Mouse (Mus musculus): ENCODE measurements around the gene Tk1. TPM values are rescaled to one million over a fixed set of nuclear protein-coding genes. Genes with fewer than 3 reads are reported as not detected.

Gene Tk1
- polyA plus RNA-seq, 1 experiment from 2014 or later = 120 TPM

GRCm38 (mm10) chr11:117778851-117779433 lies 47.0 kb downstream of the Tk1 start:
- H3K9ac ChIP-seq (ENCODE audit: low read depth, low read length) = peak overlapping the region; percentile 95
- H3K4me3 ChIP-seq (ENCODE audit: low read depth, low read length) = peak overlapping the region; percentile 87
- H3K27ac ChIP-seq (ENCODE audit: low read length) = peak overlapping the region; percentile 99
- no peaks in the 10 kb centered on the region for H3K27me3 ChIP-seq (ENCODE audit: control insufficient read depth, insufficient read depth, low read depth, low read length)
- 17% methylated on average over 12 of the region's 12 CpGs for WGBS (ENCODE audit: insufficient replicate concordance)
- peaks cover 34% of the 10 kb centered on the region for H3K4me1 ChIP-seq (ENCODE audit: control insufficient read depth, low read depth, low read length)
- peak overlapping the region; percentile 97 for H3K4me2 ChIP-seq (ENCODE audit: low read depth, low read length)
- peaks cover 45% of the 10 kb centered on the region for H3K36me3 ChIP-seq (ENCODE audit: control insufficient read depth, insufficient read depth)
- no peak for ATAC-seq (ENCODE audit: low read depth)
- H3K9me3 ChIP-seq (replicated peaks; ENCODE audit: control insufficient read depth, low read length) = no peaks in the 10 kb centered on the region

DNA sequence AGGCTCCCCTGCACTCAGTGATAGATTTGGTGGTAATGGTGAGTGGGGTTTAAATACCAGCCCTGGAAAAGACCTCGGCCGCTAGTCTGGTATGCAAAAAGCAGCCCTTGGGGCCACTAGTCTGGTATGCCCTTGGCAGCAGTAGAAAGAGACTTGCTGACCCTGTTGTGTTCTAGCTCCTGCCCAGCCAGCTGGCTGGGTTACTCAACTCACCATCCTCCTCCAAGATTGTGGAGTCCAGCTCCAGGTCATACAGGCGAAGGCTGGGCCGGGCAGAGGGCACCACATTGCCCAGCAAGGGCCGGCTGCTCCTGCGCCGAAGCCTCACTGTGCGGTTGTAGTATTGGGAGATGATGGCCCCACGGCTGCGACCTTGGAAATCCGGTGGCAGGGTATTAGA lies 47.9 kb downstream of the Tk1 start:
- WGBS (ENCODE audit: insufficient replicate concordance) = 85% methylated on average over 11 of the region's 11 CpGs
- peak overlapping the region; percentile 97 for H3K4me2 ChIP-seq (ENCODE audit: low read depth, low read length)
- H3K4me3 ChIP-seq (ENCODE audit: low read depth, low read length) = peak overlapping the region; percentile 87
- peaks cover 26% of the 10 kb centered on the region for H3K4me1 ChIP-seq (ENCODE audit: control insufficient read depth, low read depth, low read length)
- ATAC-seq (ENCODE audit: low read depth) = no peak
- H3K9ac ChIP-seq (ENCODE audit: low read depth, low read length) = peak overlapping the region; percentile 95
- peak overlapping the region; percentile 45 for H3K27ac ChIP-seq (ENCODE audit: low read length)
- H3K27me3 ChIP-seq (ENCODE audit: control insufficient read depth, insufficient read depth, low read depth, low read length) = no peaks in the 10 kb centered on the region
- H3K9me3 ChIP-seq (replicated peaks; ENCODE audit: control insufficient read depth, low read length) = no peaks in the 10 kb centered on the region
- peaks cover 53% of the 10 kb centered on the region for H3K36me3 ChIP-seq (ENCODE audit: control insufficient read depth, insufficient read depth)

- Histone ChIP-seq H3K27ac (ENCODE audit: low read length) (peak overlapping the region; percentile 59; the same call in 1 of the 2 replicates), H3K4me2 (ENCODE audit: low read depth, low read length) (no peak overlapping the region; the same call in 1 of the 2 replicates), H3K27me3 (ENCODE audit: control insufficient read depth, insufficient read depth, low read depth, low read length) (no peaks in the 10 kb centered on the region), H3K36me3 (ENCODE audit: control insufficient read depth, insufficient read depth) (peaks cover 62% of the 10 kb centered on the region), H3K4me1 (ENCODE audit: control insufficient read depth, low read depth, low read length) (peaks cover 26% of the 10 kb centered on the region), H3K4me3 (ENCODE audit: low read depth, low read length) (no peak overlapping the region), H3K9me3 (replicated peaks; ENCODE audit: control insufficient read depth, low read length) (no peaks in the 10 kb centered on the region), H3K9ac (ENCODE audit: low read depth, low read length) (no peak overlapping the region)
- WGBS (ENCODE audit: insufficient replicate concordance) = 67% methylated on average over 5 of the region's 5 CpGs
- ATAC-seq (ENCODE audit: low read depth) = no peak
Observed at GRCm38 (mm10) chr11:117777111-117777510, 48.8 kb downstream of the Tk1 start.

- WGBS (ENCODE audit: insufficient replicate concordance) = 91% methylated on average over 14 of the region's 14 CpGs
- no peak for ATAC-seq (ENCODE audit: low read depth)
- Histone ChIP-seq H3K27ac (ENCODE audit: low read length) (no peak overlapping the region), H3K9me3 (replicated peaks; ENCODE audit: control insufficient read depth, low read length) (no peaks in the 10 kb centered on the region), H3K27me3 (ENCODE audit: control insufficient read depth, insufficient read depth, low read depth, low read length) (no peaks in the 10 kb centered on the region), H3K36me3 (ENCODE audit: control insufficient read depth, insufficient read depth) (peaks cover 67% of the 10 kb centered on the region), H3K4me1 (ENCODE audit: control insufficient read depth, low read depth, low read length) (peaks cover 22% of the 10 kb centered on the region), H3K4me2 (ENCODE audit: low read depth, low read length) (no peak overlapping the region), H3K4me3 (ENCODE audit: low read depth, low read length) (no peak overlapping the region), H3K9ac (ENCODE audit: low read depth, low read length) (no peak overlapping the region)
Observed at GRCm38 (mm10) chr11:117776085-117776792, 49.7 kb downstream of the Tk1 start.

- WGBS (ENCODE audit: insufficient replicate concordance) = 76% methylated on average over 13 of the region's 13 CpGs
Observed at GRCm38 (mm10) chr11:117775540-117775939, 50.4 kb downstream of the Tk1 start.

DNA sequence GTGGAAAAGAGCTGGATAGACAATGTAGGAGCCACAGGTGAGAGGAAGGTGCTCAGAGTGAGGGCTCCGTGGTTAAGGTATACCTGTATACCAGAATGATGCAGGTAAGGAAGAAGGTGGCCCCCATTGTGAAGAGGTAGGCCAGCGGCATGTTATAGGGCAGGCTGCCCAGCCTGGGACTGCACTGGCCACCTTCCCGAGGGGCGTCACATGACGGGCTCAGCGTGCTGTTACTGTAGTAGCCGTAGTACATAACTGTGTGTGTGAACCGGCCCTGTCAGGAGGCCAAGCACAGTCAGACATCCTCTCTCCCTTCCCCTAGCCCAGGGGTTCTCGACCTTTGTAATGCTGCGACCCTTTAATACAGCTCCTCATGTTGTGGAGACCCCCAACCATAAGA lies 51.0 kb downstream of the Tk1 start:
- no peak for ATAC-seq (ENCODE audit: low read depth)
- Histone ChIP-seq H3K4me3 (ENCODE audit: low read depth, low read length) (no peak overlapping the region), H3K27me3 (ENCODE audit: control insufficient read depth, insufficient read depth, low read depth, low read length) (no peaks in the 10 kb centered on the region), H3K9ac (ENCODE audit: low read depth, low read length) (no peak overlapping the region), H3K4me1 (ENCODE audit: control insufficient read depth, low read depth, low read length) (peaks cover 19% of the 10 kb centered on the region), H3K27ac (ENCODE audit: low read length) (no peak overlapping the region), H3K9me3 (replicated peaks; ENCODE audit: control insufficient read depth, low read length) (no peaks in the 10 kb centered on the region), H3K36me3 (ENCODE audit: control insufficient read depth, insufficient read depth) (peaks cover 77% of the 10 kb centered on the region), H3K4me2 (ENCODE audit: low read depth, low read length) (no peak overlapping the region)
- 91% methylated on average over 10 of the region's 10 CpGs for WGBS (ENCODE audit: insufficient replicate concordance)

More at GRCm38 (mm10) chr11:117775540-117775939, 50.4 kb downstream of the Tk1 start:
- ATAC-seq (ENCODE audit: low read depth) = no peak
- no peak overlapping the region for H3K4me3 ChIP-seq (ENCODE audit: low read depth, low read length)
- H3K9ac ChIP-seq (ENCODE audit: low read depth, low read length) = no peak overlapping the region
- H3K4me2 ChIP-seq (ENCODE audit: low read depth, low read length) = no peak overlapping the region
- H3K27me3 ChIP-seq (ENCODE audit: control insufficient read depth, insufficient read depth, low read depth, low read length) = no peaks in the 10 kb centered on the region
- H3K4me1 ChIP-seq (ENCODE audit: control insufficient read depth, low read depth, low read length) = peaks cover 19% of the 10 kb centered on the region
- H3K27ac ChIP-seq (ENCODE audit: low read length) = peak overlapping the region; percentile 20; the same call in 1 of the 2 replicates
- H3K36me3 ChIP-seq (ENCODE audit: control insufficient read depth, insufficient read depth) = peaks cover 71% of the 10 kb centered on the region
- no peaks in the 10 kb centered on the region for H3K9me3 ChIP-seq (replicated peaks; ENCODE audit: control insufficient read depth, low read length)

- H3K4me2 ChIP-seq (ENCODE audit: low read depth, low read length) = no peak overlapping the region
- no peaks in the 10 kb centered on the region for H3K27me3 ChIP-seq (ENCODE audit: control insufficient read depth, insufficient read depth, low read depth, low read length)
- no peak for ATAC-seq (ENCODE audit: low read depth)
- H3K4me3 ChIP-seq (ENCODE audit: low read depth, low read length) = no peak overlapping the region
- H3K9ac ChIP-seq (ENCODE audit: low read depth, low read length) = no peak overlapping the region
- H3K27ac ChIP-seq (ENCODE audit: low read length) = no peak overlapping the region
- H3K4me1 ChIP-seq (ENCODE audit: control insufficient read depth, low read depth, low read length) = peaks cover 4% of the 10 kb centered on the region
- 91% methylated on average over 7 of the region's 7 CpGs for WGBS (ENCODE audit: insufficient replicate concordance)
- no peaks in the 10 kb centered on the region for H3K9me3 ChIP-seq (replicated peaks; ENCODE audit: control insufficient read depth, low read length)
- H3K36me3 ChIP-seq (ENCODE audit: control insufficient read depth, insufficient read depth) = peaks cover 78% of the 10 kb centered on the region
Observed at GRCm38 (mm10) chr11:117772352-117772751, 53.5 kb downstream of the Tk1 start.

DNA sequence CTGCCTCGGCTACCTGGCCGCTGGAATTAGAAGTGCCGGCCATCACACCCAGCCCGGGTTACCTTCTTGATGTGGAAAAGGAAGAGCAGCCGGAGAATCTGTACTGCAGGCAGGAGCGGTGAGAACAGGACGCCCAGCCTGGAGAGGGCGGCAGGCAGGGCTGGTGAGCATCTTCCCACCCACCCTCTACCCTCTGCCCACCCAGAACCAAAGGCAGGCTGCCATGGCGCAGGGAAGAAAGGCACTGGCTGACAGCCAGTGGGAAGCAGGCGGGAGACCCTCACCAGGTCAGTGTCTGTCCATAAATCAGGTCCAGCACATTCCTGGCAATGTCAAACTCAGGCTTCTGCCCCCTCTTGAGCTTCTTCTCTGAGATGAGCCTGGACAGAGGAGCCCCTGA lies 55.5 kb downstream of the Tk1 start:
- Histone ChIP-seq H3K27ac (ENCODE audit: low read length) (no peak overlapping the region), H3K4me3 (ENCODE audit: low read depth, low read length) (no peak overlapping the region), H3K4me1 (ENCODE audit: control insufficient read depth, low read depth, low read length) (no peaks in the 10 kb centered on the region; the same call in none of the 2 replicates), H3K4me2 (ENCODE audit: low read depth, low read length) (no peak overlapping the region), H3K27me3 (ENCODE audit: control insufficient read depth, insufficient read depth, low read depth, low read length) (no peaks in the 10 kb centered on the region), H3K9ac (ENCODE audit: low read depth, low read length) (no peak overlapping the region), H3K9me3 (replicated peaks; ENCODE audit: control insufficient read depth, low read length) (no peaks in the 10 kb centered on the region), H3K36me3 (ENCODE audit: control insufficient read depth, insufficient read depth) (peaks cover 79% of the 10 kb centered on the region)
- no peak for ATAC-seq (ENCODE audit: low read depth)
- WGBS (ENCODE audit: insufficient replicate concordance) = 87% methylated on average over 10 of the region's 10 CpGs

DNA sequence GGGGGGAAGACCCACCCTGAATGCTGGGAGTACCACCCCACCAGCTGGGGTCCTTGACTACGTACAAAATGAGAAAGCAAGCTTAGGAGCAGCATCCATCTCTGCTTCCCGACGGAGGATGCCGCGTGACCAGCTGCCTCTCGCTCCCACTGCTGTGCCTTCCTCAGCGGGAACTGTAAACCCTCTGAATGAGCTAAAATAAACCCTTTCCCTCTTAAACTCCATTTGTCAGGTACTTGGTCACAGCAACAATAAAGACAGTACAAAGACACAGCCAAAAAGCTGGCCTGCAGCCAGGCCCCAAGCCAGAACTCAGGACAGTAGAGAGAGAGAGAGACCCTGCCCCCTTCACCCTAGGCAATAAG lies 56.2 kb downstream of the Tk1 start:
- 96% methylated on average over 7 of the region's 7 CpGs for WGBS (ENCODE audit: insufficient replicate concordance)
- H3K27ac ChIP-seq (ENCODE audit: low read length) = no peak overlapping the region

More for the DNA sequence above, 56.2 kb downstream of the Tk1 start:
- no peak overlapping the region for H3K9ac ChIP-seq (ENCODE audit: low read depth, low read length)
- peaks cover 79% of the 10 kb centered on the region for H3K36me3 ChIP-seq (ENCODE audit: control insufficient read depth, insufficient read depth)
- H3K4me1 ChIP-seq (ENCODE audit: control insufficient read depth, low read depth, low read length) = no peaks in the 10 kb centered on the region; the same call in none of the 2 replicates
- no peak overlapping the region for H3K4me3 ChIP-seq (ENCODE audit: low read depth, low read length)
- H3K9me3 ChIP-seq (replicated peaks; ENCODE audit: control insufficient read depth, low read length) = no peaks in the 10 kb centered on the region
- no peaks in the 10 kb centered on the region for H3K27me3 ChIP-seq (ENCODE audit: control insufficient read depth, insufficient read depth, low read depth, low read length)
- no peak overlapping the region for H3K4me2 ChIP-seq (ENCODE audit: low read depth, low read length)
- ATAC-seq (ENCODE audit: low read depth) = no peak

All from liver, embryonic 16.5 days (tissue).